Mouse (Mus musculus) liver, embryonic 13.5 days (tissue): Measurements from ENCODE around the gene E4f1. TPM values are rescaled to one million over a fixed set of nuclear protein-coding genes. Genes with fewer than 3 reads are reported as not detected.

ENCODE experiments used
- ATAC-seq: fragments of 200-750 bp; cut with Nextera tagmentation; 2 replicates; pipeline ENCODE4 v1.8.0; 2017; ENCODE audit warnings: low read depth, mild to moderate bottlenecking, moderate number of reproducible peaks, moderate library complexity
- DNase-seq: peaks from one replicate; pipeline ENCODE4 v3.0.0; 2022
- H3K27ac ChIP-seq: fragments of 300-500 bp; sonication (generic); 2 replicates; pipeline ENCODE4 v1.5.1; 2015; ENCODE audit warnings: moderate library complexity, mild to moderate bottlenecking, inconsistent platforms
- H3K27me3 ChIP-seq: fragments of 300-500 bp; sonication (generic); 2 replicates; pipeline ENCODE4 v1.6.1; 2015; ENCODE audit warnings: mild to moderate bottlenecking, inconsistent platforms
- H3K36me3 ChIP-seq: fragments of 300-500 bp; sonication (generic); 2 replicates; pipeline ENCODE4 v1.6.1; 2015; ENCODE audit warnings: mild to moderate bottlenecking, inconsistent platforms
- H3K4me1 ChIP-seq: fragments of 300-500 bp; sonication (generic); replicated peaks from 2 replicates; pipeline ENCODE4 v1.6.1; 2015; ENCODE audit warnings: inconsistent platforms
- H3K4me2 ChIP-seq: fragments of 300-500 bp; sonication (generic); 2 replicates; pipeline ENCODE4 v1.6.1; 2015; ENCODE audit warnings: inconsistent platforms, mild to moderate bottlenecking, moderate library complexity
- H3K4me3 ChIP-seq: fragments of 300-500 bp; sonication (generic); replicated peaks from 2 replicates; pipeline ENCODE4 v1.5.1; 2015; ENCODE audit warnings: mild to moderate bottlenecking, inconsistent platforms
- H3K9ac ChIP-seq: fragments of 300-500 bp; sonication (generic); 2 replicates; pipeline ENCODE4 v1.6.1; 2015; ENCODE audit warnings: mild to moderate bottlenecking, inconsistent platforms
- H3K9me3 ChIP-seq: fragments of 300-500 bp; sonication (generic); replicated peaks from 2 replicates; pipeline ENCODE4 v1.6.1; 2016; ENCODE audit warnings: inconsistent platforms
- WGBS: fragments of 180-500 bp; shearing (Covaris S2); methylation state at CpG from one replicate; pipeline ENCODE4 v1.1.7; 2015; ENCODE audit not compliant: insufficient replicate concordance; 5-methylcytosine and 5-hydroxymethylcytosine counted together
- polyA plus RNA-seq: library from polyadenylated mRNA; unstranded; fragments of >200 nt; fragmentation: Nextera tagmentation; extraction: Ambion mirVana; gene quantifications from 2 replicates; pipeline ENCODE4 v1.2.1, GENCODE M21; 2015

E4f1 gene
- polyA plus RNA-seq, 1 experiment from 2014 or later = 13.0 TPM

DNA sequence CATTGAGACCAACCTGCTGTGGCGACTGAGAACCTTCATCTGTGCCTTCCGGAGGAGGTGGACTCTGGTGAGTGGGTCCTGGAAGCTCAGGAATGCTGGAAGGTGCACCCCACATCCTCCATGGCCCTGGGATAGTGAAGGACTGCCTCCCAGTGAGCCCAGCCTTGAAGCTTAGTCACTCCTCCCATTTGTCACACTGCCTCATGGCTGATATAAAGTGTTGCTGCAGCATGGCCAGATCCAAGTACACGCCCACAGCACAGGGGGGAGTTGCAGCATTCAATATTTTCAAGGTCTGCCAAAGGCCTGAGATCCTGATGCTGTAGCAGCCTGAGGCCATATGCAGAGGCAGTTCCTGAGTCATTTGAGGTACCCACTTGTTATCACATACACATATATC lies 67.7 kb downstream of the E4f1 start:
- 74% methylated on average over 3 of the region's 3 CpGs for WGBS
- Histone ChIP-seq H3K27me3 (no peaks in the 10 kb centered on the region), H3K4me3 (no peak overlapping the region), H3K27ac (no peak overlapping the region), H3K4me2 (no peak overlapping the region), H3K9ac (no peak overlapping the region), H3K9me3 (no peaks in the 10 kb centered on the region), H3K36me3 (peaks cover 96% of the 10 kb centered on the region), H3K4me1 (no peaks in the 10 kb centered on the region)
- no peak for DNase-seq
- no peak for ATAC-seq

DNA sequence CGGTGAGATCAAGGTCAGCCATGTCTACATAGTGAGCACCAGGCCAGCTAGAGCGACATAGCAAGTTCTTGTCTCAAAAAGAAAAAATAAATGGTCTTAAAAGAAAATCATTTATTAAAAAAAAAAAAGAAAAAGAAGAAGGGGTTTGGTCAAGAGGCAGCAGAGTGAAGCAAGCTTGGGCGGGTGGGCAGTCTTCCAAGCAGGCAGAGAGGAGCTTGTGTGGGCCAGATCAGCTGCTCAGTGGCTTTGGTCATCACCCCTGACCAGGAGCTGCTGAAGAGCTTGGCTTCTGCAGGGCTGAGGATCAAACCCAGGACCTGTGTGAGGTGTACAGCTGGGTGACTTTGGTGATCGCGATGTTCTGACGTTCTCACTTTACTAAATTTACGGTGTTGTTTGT lies 75.7 kb downstream of the E4f1 start:
- no peak overlapping the region for H3K4me2 ChIP-seq
- H3K4me3 ChIP-seq = no peak overlapping the region
- H3K27ac ChIP-seq = no peak overlapping the region
- no peaks in the 10 kb centered on the region for H3K9me3 ChIP-seq
- H3K9ac ChIP-seq = no peak overlapping the region
- ATAC-seq (no peak), DNase-seq (no peak)
- peaks cover 91% of the 10 kb centered on the region for H3K36me3 ChIP-seq
- H3K4me1 ChIP-seq = no peaks in the 10 kb centered on the region
- WGBS = 86% methylated on average over 7 of the region's 7 CpGs
- H3K27me3 ChIP-seq = no peaks in the 10 kb centered on the region

Other genes with a start within 250 kb of the E4f1 start
- gene Tedc2, start 249.5 kb downstream of the E4f1 start, polyA plus RNA-seq = 10.8 and 11.6 TPM in 2 replicates
- 69.1 and 89.8 TPM in 2 replicates for gene Ccnf, start 218.8 kb downstream of the E4f1 start, polyA plus RNA-seq
- gene Abca17, start 119.2 kb downstream of the E4f1 start, polyA plus RNA-seq = not detected in 2 replicates
- 11.4 and 14.8 TPM in 2 replicates for gene Abca3, start 118.4 kb downstream of the E4f1 start, polyA plus RNA-seq
- gene Rnps1, start 55.7 kb downstream of the E4f1 start, polyA plus RNA-seq = 151 and 173 TPM in 2 replicates
- 94.4 and 95.3 TPM in 2 replicates for gene Eci1, start 43.7 kb downstream of the E4f1 start, polyA plus RNA-seq
- 0.33 and 0.68 TPM in 2 replicates for gene Dnase1l2, start 27.2 kb downstream of the E4f1 start, polyA plus RNA-seq
- 84.0 and 86.7 TPM in 2 replicates for gene Pgp, start 79 bp upstream of the E4f1 start, polyA plus RNA-seq
- 0.13 TPM in 1 of 2 replicates, not detected in the other for gene Bricd5, start 3.6 kb upstream of the E4f1 start, polyA plus RNA-seq
- gene Mlst8, start 8.8 kb upstream of the E4f1 start, polyA plus RNA-seq = 11.7 and 13.8 TPM in 2 replicates
- 0.15 and 0.20 TPM in 2 replicates for gene Caskin1, start 18.3 kb upstream of the E4f1 start, polyA plus RNA-seq
- gene Traf7, start 57.6 kb upstream of the E4f1 start, polyA plus RNA-seq = 40.7 and 43.9 TPM in 2 replicates
- gene Rab26, start 63.9 kb upstream of the E4f1 start, polyA plus RNA-seq = 0.88 and 0.99 TPM in 2 replicates
- gene Pkd1, start 79.5 kb upstream of the E4f1 start, polyA plus RNA-seq = 2.2 and 3.3 TPM in 2 replicates
- 18.6 and 22.4 TPM in 2 replicates for gene Tsc2, start 162.3 kb upstream of the E4f1 start, polyA plus RNA-seq
- gene Nthl1, start 162.4 kb upstream of the E4f1 start, polyA plus RNA-seq = 8.4 and 9.2 TPM in 2 replicates
- gene Slc9a3r2, start 180.0 kb upstream of the E4f1 start, polyA plus RNA-seq = 9.8 and 10.2 TPM in 2 replicates
- gene Npw, start 188.1 kb upstream of the E4f1 start, polyA plus RNA-seq = 0.24 and 0.28 TPM in 2 replicates
- gene Zfp598, start 199.4 kb upstream of the E4f1 start, polyA plus RNA-seq = 9.5 and 13.1 TPM in 2 replicates
- 0.10 and 0.31 TPM in 2 replicates for gene Syngr3, start 219.6 kb upstream of the E4f1 start, polyA plus RNA-seq
- 41.3 and 47.7 TPM in 2 replicates for gene Gfer, start 225.8 kb upstream of the E4f1 start, polyA plus RNA-seq
- 0.14 and 0.34 TPM in 2 replicates for gene Noxo1, start 225.9 kb upstream of the E4f1 start, polyA plus RNA-seq
- gene Tbl3, start 237.3 kb upstream of the E4f1 start, polyA plus RNA-seq = 53.0 and 53.2 TPM in 2 replicates
- 0.10 TPM in 1 of 2 replicates, not detected in the other for gene Rnf151, start 247.8 kb upstream of the E4f1 start, polyA plus RNA-seq
- 1,350 and 1,469 TPM in 2 replicates for gene Rps2, start 247.8 kb upstream of the E4f1 start, polyA plus RNA-seq